Mouse (Mus musculus) heart, adult 2 months (tissue): ENCODE results near the gene Polr1e. TPM values are rescaled to one million over a fixed set of nuclear protein-coding genes. Genes with fewer than 3 reads are reported as not detected.

ENCODE experiments used
- DNase-seq, 2 experiments: peaks; one replicate each; pipeline ENCODE4 v3.0.0; 2021
- H3K27ac ChIP-seq: fragments of 200-600 bp; 2 replicates; pipeline ENCODE4 v1.8.1; 2022
- H3K27me3 ChIP-seq: fragments of 200-500 bp; 2 replicates; pipeline ENCODE4 v1.6.1; 2012; ENCODE audit warnings: mild to moderate bottlenecking, low read length, inconsistent platforms, mixed read lengths; ENCODE audit not compliant: control insufficient read depth, insufficient read depth
- H3K36me3 ChIP-seq: fragments of 200-500 bp; 2 replicates; pipeline ENCODE4 v1.6.1; 2012; ENCODE audit warnings: low read length, inconsistent platforms; ENCODE audit not compliant: control insufficient read depth, insufficient read depth
- H3K4me1 ChIP-seq: fragments of 200-500 bp; 2 replicates; pipeline ENCODE4 v1.6.1; 2011; ENCODE audit warnings: low read length; ENCODE audit not compliant: control insufficient read depth, insufficient read depth
- H3K4me3 ChIP-seq: fragments of 200-600 bp; 2 replicates; pipeline ENCODE4 v1.8.1; 2022
- H3K79me2 ChIP-seq: fragments of 200-500 bp; replicated peaks from 2 replicates; pipeline ENCODE4 v1.6.1; 2012; ENCODE audit warnings: mild to moderate bottlenecking, inconsistent platforms, low read length, moderate library complexity, mixed read lengths; ENCODE audit not compliant: control insufficient read depth, insufficient read depth
- H3K9ac ChIP-seq: fragments of 200-500 bp; 2 replicates; pipeline ENCODE4 v1.6.1; 2012; ENCODE audit warnings: low read depth, mild to moderate bottlenecking, control low read depth, inconsistent platforms, low read length, mixed read lengths
- CTCF ChIP-seq: fragments of 200-600 bp; IDR thresholded peaks from 2 replicates; pipeline ENCODE4 v1.8.1; 2022; ENCODE audit warnings: antibody characterized with exemption, mild to moderate bottlenecking, moderate library complexity
- EP300 ChIP-seq: fragments of 200-500 bp; IDR thresholded peaks from 2 replicates; pipeline ENCODE4 v1.6.1; 2011; ENCODE audit warnings: low read depth, low read length, control low read depth; ENCODE audit not compliant: insufficient read depth
- POLR2A ChIP-seq: fragments of 200-500 bp; IDR thresholded peaks from 2 replicates; pipeline ENCODE4 v1.6.1; 2011; ENCODE audit warnings: mild to moderate bottlenecking, low read depth, low read length, control low read depth; ENCODE audit not compliant: insufficient read depth
- WGBS: fragments of 180-500 bp; shearing (Covaris S2); methylation state at CpG from one replicate; pipeline ENCODE4 v1.1.7; 2018; 5-methylcytosine and 5-hydroxymethylcytosine counted together
- intact Hi-C: fragments of 180-260 bp; cut with DNase I; formaldehyde crosslinking; loops from one replicate; pipeline ENCODE4 v1.15.1; 2025
- polyA plus RNA-seq: library from polyadenylated mRNA; depleted of rRNA; stranded (reverse); fragments of >200 nt; gene quantifications from 2 replicates; pipeline ENCODE4 v1.2.3, GENCODE M21; 2012
- total RNA-seq, 2 experiments: library from RNA; stranded (reverse); gene quantifications; 2 replicates each; pipeline ENCODE4 v1.2.3; 2021

Gene Polr1e
- total and polyA plus RNA-seq, 3 experiments = 12.6 to 20.0 (median 19.4) TPM

DNA sequence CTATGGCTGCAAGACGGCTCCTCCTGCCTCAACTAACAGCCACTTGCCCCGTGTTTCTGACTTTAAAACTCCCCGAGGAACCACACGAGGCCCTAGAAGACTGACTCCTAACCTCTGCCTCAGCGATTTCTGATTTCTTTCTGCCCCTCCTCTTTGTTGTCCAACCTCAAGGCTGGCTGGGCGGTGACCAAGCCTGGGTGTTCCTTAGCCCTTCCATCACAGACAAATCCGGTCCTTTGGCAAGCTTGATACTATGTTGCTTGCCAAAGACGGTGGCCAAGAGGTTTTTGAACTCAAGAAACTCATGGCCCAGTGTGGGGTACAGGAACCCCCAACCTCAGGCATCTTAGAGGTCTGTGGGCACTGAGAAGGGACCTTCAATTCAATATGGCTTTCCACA, 44.1 kb upstream of the Polr1e start:
- Histone ChIP-seq H3K9ac (no peak overlapping the region), H3K36me3 (no peaks in the 10 kb centered on the region), H3K79me2 (no peaks in the 10 kb centered on the region), H3K27me3 (no peaks in the 10 kb centered on the region), H3K4me1 (peaks cover 3% of the 10 kb centered on the region; the same call in 1 of the 2 replicates), H3K4me3 (no peak overlapping the region), H3K27ac (no peak overlapping the region)
- TF ChIP-seq POLR2A (no peak), EP300 (no peak)
- WGBS = 70% methylated on average over 8 of the region's 8 CpGs
- intact Hi-C loops = loop anchor here (5.0 kb wide), 1 partner anchor 38 kb away; the partner anchor contains the start of gene Zbtb5
- no peak for DNase-seq

DNA sequence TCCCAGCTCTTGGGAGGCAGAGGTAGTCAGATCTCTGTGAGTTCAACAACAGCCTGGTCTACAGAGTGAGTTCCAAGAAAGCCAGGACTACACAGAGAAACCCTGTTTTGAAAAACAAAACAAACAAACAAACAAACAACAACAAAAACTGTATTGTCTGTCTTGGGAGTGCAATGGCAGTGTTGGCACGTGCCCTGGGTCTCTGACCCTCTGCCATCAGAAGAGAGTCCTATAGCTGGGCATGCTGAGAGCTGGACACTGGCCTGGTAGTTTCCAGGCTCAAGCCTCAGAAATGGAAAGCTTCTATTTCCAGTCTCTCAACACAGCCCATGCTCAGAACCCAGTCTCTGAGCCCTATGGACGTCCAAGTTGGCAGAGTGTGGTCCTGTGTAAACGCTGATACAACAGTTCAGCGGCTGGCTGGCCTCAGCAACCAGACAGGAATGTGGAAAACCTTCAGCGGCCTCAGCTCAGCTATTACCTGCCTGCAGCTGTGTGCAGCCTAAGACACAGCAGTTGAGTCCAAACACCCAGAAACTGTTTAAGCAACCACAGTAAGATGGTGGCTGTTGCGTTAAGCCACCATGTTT, 42.3 kb upstream of the Polr1e start:
- H3K79me2 ChIP-seq = no peaks in the 10 kb centered on the region
- intact Hi-C loops = no loop called here
- no peak for DNase-seq
- TF ChIP-seq CTCF (no peak), POLR2A (no peak), EP300 (no peak)
- no peaks in the 10 kb centered on the region for H3K27me3 ChIP-seq
- no peak overlapping the region for H3K27ac ChIP-seq
- no peaks in the 10 kb centered on the region for H3K36me3 ChIP-seq
- H3K9ac ChIP-seq = no peak overlapping the region
- H3K4me1 ChIP-seq = peaks cover 6% of the 10 kb centered on the region
- WGBS = 56% methylated on average over 6 of the region's 6 CpGs
- no peak overlapping the region for H3K4me3 ChIP-seq

DNA sequence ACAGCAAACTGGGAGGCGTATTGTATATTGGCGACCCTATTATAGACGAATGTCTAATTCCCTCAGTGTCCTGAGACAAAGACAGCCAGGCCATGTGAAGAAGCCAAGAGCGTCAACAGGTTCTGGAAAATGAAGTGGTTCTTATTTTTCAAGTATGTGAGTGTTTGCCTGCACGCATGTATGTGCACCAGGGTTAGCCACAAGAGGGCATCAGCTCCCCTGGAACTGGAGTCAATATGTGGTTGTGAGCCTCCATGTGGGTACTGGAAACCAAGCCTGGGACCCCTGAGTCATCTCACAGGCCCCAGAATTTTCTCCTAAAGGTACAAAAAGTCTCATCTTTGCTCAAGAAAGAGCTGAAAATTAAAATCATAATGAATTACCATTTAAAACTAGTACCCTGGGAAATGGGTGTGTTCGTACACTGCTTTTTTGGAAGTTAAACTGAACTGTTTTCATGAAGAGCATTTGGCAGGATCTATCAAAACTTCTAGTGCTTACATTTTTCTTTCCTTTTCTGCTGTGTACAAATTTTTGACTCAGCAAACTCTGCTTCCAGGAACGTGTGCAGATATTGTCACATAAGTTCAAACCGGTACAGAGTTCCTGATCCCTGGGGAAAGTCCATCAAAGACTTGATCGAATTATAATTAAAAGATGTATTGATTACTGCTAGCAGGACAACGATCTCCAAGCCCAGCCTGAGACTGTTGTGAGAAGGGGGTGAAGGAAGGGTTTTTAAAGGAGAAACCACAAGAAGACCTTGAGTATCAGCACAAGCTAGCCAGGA, 41.3 kb upstream of the Polr1e start:
- no peaks in the 10 kb centered on the region for H3K36me3 ChIP-seq
- H3K27me3 ChIP-seq = no peaks in the 10 kb centered on the region
- DNase-seq = no peak
- TF ChIP-seq EP300 = no peak
- TF ChIP-seq POLR2A = no peak
- no peak for TF ChIP-seq CTCF
- intact Hi-C loops = no loop called here
- 89% methylated on average over 10 of the region's 10 CpGs for WGBS
- no peak overlapping the region for H3K27ac ChIP-seq
- H3K79me2 ChIP-seq = no peaks in the 10 kb centered on the region
- no peak overlapping the region for H3K4me3 ChIP-seq
- no peak overlapping the region for H3K9ac ChIP-seq
- H3K4me1 ChIP-seq = peaks cover 9% of the 10 kb centered on the region

DNA sequence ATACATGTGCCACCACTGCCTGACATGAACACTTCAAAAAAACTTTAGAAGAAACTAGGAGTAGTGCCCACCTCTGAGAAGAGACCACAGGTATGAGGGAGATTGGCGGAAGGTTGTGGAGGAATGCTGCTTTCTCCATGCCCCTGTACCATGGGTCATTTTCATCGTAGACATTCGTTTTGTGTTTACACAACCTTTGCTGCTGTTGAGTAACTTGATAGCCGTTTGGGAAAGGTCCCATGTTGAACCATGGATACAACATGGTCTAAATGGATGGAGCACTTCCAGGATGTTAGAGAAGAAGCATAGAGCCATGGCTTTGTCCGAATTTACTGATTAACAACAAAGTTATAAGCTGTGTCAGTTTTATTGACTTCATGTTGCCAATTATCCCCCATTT, 40.2 kb upstream of the Polr1e start:
- Histone ChIP-seq H3K27me3 (no peaks in the 10 kb centered on the region), H3K27ac (no peak overlapping the region), H3K9ac (no peak overlapping the region), H3K4me1 (peaks cover 9% of the 10 kb centered on the region), H3K4me3 (no peak overlapping the region), H3K79me2 (no peaks in the 10 kb centered on the region), H3K36me3 (no peaks in the 10 kb centered on the region)
- DNase-seq = no peak
- WGBS = 78% methylated on average over 5 of the region's 5 CpGs
- TF ChIP-seq POLR2A = no peak
- no peak for TF ChIP-seq EP300
- no peak for TF ChIP-seq CTCF
- intact Hi-C loops = no loop called here

DNA sequence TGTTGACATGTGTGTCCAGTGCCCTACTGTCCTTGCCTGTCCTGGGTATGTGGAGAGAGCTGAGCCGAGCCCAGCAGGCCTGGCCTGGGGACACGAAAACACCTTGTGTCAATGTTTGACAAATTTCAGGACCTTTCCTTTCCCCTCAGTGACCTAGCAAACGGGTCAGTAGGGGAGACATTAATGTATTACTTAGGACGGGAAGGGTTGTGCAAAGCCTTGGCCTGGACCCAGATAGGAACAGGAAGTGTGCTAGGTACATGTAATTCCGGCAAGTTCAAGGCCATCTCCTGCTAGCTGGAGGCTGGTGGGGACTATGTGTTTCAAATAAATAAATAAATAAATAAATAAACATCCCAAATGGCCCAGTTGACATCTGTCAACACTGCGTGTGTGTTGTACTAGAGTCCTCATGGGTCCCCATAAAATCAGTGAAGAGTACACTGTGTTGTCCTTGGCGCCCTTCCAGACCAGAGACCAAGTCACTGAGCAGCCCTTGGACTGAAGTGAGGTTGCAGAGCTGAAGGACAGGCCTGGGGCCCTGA, 38.5 kb upstream of the Polr1e start:
- no peak for DNase-seq
- WGBS = 56% methylated on average over 7 of the region's 7 CpGs
- H3K4me1 ChIP-seq = peaks cover 7% of the 10 kb centered on the region
- intact Hi-C loops = no loop called here
- H3K27me3 ChIP-seq = no peaks in the 10 kb centered on the region
- no peak overlapping the region for H3K4me3 ChIP-seq
- no peaks in the 10 kb centered on the region for H3K36me3 ChIP-seq
- H3K27ac ChIP-seq = no peak overlapping the region
- no peak overlapping the region for H3K9ac ChIP-seq
- H3K79me2 ChIP-seq = no peaks in the 10 kb centered on the region
- TF ChIP-seq EP300 (no peak), POLR2A (no peak), CTCF (no peak)
